Mouse (Mus musculus) E14TG2a.4 (cell line): Measurements from ENCODE around the gene Nsun4.

ENCODE experiments used
- H3K27me3 ChIP-seq: 2 replicates; pipeline ENCODE4 v1.6.1; 2014; ENCODE audit warnings: low read length, control low read depth; ENCODE audit not compliant: insufficient read depth
- H3K36me3 ChIP-seq: 2 replicates; pipeline ENCODE4 v1.6.1; 2014; ENCODE audit warnings: low read length, control low read depth; ENCODE audit not compliant: insufficient read depth
- H3K4me1 ChIP-seq: replicated peaks from 2 replicates; pipeline ENCODE4 v1.6.1; 2014; ENCODE audit warnings: low read depth, low read length, control low read depth
- H3K4me3 ChIP-seq: replicated peaks from 2 replicates; pipeline ENCODE4 v1.5.1; 2014; ENCODE audit warnings: mild to moderate bottlenecking, low read length
- H3K9me3 ChIP-seq: 2 replicates; pipeline ENCODE4 v1.6.1; 2014; ENCODE audit warnings: low read length, control low read depth
- CTCF ChIP-seq: conservative IDR thresholded peaks from 2 replicates; pipeline ENCODE4 v1.5.1; 2014; ENCODE audit warnings: low read length
- NANOG ChIP-seq: IDR thresholded peaks from 2 replicates; pipeline ENCODE4 v1.6.1; 2014; ENCODE audit warnings: borderline replicate concordance, low read length, mixed read lengths
- POU5F1 ChIP-seq: IDR thresholded peaks from 2 replicates; pipeline ENCODE4 v1.6.1; 2014; ENCODE audit warnings: low read length, borderline replicate concordance

Nsun4 gene

DNA sequence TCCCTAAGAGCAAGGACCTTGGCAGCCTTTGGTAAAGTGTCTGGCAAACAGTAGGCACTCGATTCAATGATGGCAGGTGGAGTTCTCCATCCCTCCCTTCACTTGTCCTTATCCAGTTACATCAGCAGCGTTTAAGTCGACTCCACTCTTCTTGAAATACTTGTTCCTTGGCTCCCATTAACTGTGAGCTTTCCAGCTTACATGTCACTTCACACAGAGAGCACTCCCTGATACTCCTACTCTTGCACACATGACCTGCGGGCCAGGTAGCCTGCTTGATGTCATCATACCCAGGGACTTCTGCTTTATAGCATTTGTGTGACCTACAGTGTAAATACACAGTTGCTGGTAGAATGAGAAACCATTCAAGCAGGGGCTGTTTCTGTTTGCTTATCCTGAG, 56.9 kb downstream of the Nsun4 start:
- peaks cover 9% of the 10 kb centered on the region for H3K4me1 ChIP-seq
- no peaks in the 10 kb centered on the region for H3K36me3 ChIP-seq
- TF ChIP-seq CTCF (no peak), POU5F1 (no peak), NANOG (no peak)
- H3K4me3 ChIP-seq = no peak overlapping the region
- peaks cover 20% of the 10 kb centered on the region for H3K9me3 ChIP-seq
- peaks cover 25% of the 10 kb centered on the region; the same call in 1 of the 2 replicates for H3K27me3 ChIP-seq

DNA sequence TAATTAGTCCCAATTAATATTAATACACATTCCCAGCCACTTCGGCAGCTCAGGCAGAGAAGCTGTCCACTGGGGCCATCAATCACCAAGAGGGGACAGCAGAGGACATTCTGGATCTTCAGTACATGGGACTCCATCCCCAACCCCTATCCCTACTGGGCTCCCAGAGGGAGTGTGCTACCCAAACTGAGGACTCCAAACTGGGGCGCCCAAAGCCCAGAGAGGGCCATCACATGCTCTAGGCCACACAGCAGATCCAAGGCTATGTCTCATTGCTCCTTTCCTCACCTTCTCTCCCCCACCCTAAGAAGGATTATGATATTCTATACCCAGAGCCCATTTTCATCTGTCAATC, 58.3 kb downstream of the Nsun4 start:
- Histone ChIP-seq H3K4me1 (peaks cover 9% of the 10 kb centered on the region), H3K9me3 (peaks cover 29% of the 10 kb centered on the region), H3K36me3 (no peaks in the 10 kb centered on the region), H3K4me3 (peak overlapping the region; percentile 32), H3K27me3 (peaks cover 20% of the 10 kb centered on the region; the same call in 1 of the 2 replicates)
- TF ChIP-seq POU5F1 = no peak
- no peak for TF ChIP-seq NANOG
- no peak for TF ChIP-seq CTCF

DNA sequence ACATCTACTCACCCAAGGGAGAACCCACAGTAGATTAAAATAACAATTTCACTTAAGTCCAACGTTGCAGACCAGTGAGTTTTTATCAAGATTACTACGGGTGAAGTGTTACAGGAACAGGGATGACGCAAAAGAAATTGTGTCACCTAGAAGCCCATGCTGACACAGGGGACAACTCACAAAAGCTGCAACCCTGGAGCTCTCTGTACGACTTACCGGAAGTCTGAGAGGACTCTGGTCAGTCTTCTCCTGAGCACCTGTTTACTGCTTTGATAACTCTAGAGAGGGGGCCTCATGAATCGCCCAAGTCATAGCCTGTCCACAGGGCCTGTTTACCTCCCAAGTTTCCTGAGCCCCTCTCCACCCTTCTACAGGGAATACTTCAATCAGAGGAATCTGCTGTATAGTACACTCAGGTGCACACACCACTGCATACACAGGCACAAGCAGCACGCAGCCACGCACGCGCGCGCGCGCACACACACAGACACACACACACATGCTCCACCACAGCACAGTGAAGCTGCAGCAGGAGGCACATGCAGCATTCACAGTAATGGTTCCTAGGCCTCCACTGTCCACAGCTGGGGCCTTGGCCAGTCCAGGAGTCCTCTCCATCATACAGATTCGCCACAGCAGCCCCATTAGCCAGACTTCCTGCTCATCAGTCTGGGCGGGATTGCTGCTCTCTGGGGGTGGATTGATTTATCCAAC, 58.9 kb downstream of the Nsun4 start:
- Histone ChIP-seq H3K27me3 (peaks cover 17% of the 10 kb centered on the region; the same call in 1 of the 2 replicates), H3K4me3 (peak overlapping the region; percentile 32), H3K9me3 (peaks cover 29% of the 10 kb centered on the region), H3K4me1 (peaks cover 9% of the 10 kb centered on the region), H3K36me3 (no peaks in the 10 kb centered on the region)
- TF ChIP-seq POU5F1 (no peak), NANOG (no peak), CTCF (no peak)

DNA sequence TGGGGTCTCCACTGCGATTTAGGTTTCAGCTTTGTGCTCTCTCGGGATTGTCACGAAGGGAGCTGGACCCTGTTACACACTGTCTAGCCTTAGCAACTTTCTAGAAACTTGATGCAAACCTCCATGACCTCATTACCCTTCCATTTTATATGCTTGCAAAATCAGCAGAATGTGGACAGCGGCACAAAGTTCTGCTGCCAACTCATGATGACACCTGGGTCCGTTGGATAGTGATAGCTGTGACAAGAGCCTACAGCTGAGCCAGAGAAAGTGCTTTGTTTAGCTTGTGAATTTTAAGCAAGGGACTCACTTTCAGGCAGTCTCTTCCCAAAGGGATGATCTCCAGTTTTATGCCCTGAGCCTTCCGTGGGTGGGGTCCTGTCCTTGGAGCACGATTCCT, 64.3 kb downstream of the Nsun4 start:
- Histone ChIP-seq H3K9me3 (peaks cover 29% of the 10 kb centered on the region), H3K4me3 (no peak overlapping the region), H3K36me3 (no peaks in the 10 kb centered on the region), H3K27me3 (peaks cover 6% of the 10 kb centered on the region; the same call in 1 of the 2 replicates), H3K4me1 (peaks cover 19% of the 10 kb centered on the region)
- TF ChIP-seq POU5F1 = no peak
- TF ChIP-seq NANOG = no peak
- TF ChIP-seq CTCF = no peak

DNA sequence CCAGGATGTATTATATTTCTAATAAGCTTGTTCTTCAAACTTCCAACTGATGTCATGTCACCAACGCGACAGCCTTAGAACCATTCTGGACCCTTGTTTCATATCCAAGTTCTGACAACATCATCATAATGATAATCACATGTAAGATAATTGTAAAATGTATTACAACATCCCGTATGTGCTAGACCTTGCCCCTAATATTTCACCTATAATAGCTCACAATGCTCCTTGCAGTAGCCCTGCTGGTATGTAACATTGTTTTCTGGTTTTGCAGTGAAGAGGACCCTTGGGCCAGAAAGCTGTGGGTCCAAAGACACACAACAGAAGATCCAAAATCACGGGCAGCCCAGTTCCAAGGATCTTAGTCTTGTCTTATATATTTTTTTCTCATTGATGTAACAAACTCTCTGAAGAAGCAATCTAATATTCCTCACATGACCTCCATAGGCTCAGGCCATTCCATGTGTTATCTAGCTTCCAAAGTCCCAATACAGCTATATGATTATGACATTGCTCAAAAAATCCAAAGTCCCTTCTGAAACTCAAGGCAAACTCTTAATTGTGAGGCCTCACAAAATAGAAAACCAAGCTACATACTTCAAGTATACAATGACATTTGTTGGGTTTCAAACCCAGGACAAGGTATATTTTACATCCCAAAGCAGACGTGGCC, 65.7 kb downstream of the Nsun4 start:
- Histone ChIP-seq H3K4me3 (no peak overlapping the region), H3K36me3 (no peaks in the 10 kb centered on the region), H3K9me3 (peaks cover 22% of the 10 kb centered on the region), H3K27me3 (peaks cover 13% of the 10 kb centered on the region), H3K4me1 (peaks cover 22% of the 10 kb centered on the region)
- TF ChIP-seq NANOG (no peak), CTCF (no peak)

- Histone ChIP-seq H3K9me3 (peaks cover 16% of the 10 kb centered on the region), H3K27me3 (peaks cover 14% of the 10 kb centered on the region), H3K4me3 (no peak overlapping the region), H3K36me3 (no peaks in the 10 kb centered on the region), H3K4me1 (peaks cover 22% of the 10 kb centered on the region)
- no peak for TF ChIP-seq CTCF
- TF ChIP-seq NANOG = no peak
- TF ChIP-seq POU5F1 = no peak
Observed at GRCm38 (mm10) chr4:115987436-115987835, 66.2 kb downstream of the Nsun4 start.

- TF ChIP-seq NANOG (no peak), POU5F1 (no peak), CTCF (peak; percentile 33)
- H3K9me3 ChIP-seq = 0 out of 2 replicates have a peak, but pooled peaks cover 3% of the 10 kb centered on the region
- H3K27me3 ChIP-seq = peaks cover 35% of the 10 kb centered on the region
- H3K4me3 ChIP-seq = peak overlapping the region; percentile 57; the same call in 1 of the 2 replicates
- H3K4me1 ChIP-seq = peaks cover 29% of the 10 kb centered on the region
- no peaks in the 10 kb centered on the region for H3K36me3 ChIP-seq
Observed at GRCm38 (mm10) chr4:115984967-115985366, 68.7 kb downstream of the Nsun4 start.

DNA sequence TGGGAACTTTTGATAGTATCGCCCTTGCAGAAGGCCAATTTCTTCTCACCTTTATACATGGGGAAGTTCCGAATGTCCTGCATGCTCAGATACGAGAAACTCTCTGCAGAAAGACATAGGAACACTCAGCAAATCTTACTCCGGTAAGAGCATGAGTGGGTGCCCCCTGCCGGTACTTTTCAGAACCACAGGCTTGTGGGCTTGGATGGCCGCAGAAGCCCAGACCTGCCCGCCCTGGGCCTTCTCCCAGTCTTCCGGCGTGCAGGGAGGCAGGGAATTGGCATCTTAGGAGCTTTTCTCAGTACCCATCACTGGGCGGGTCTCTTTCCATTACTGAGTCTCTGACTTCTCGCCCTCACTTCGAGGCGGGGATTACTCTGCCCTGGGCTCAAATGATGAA, 69.6 kb downstream of the Nsun4 start:
- peak overlapping the region; percentile 57 for H3K4me3 ChIP-seq
- H3K4me1 ChIP-seq = peaks cover 33% of the 10 kb centered on the region
- peaks cover 43% of the 10 kb centered on the region for H3K27me3 ChIP-seq
- TF ChIP-seq CTCF (peak; percentile 74), POU5F1 (no peak), NANOG (no peak)
- H3K9me3 ChIP-seq = peaks cover 4% of the 10 kb centered on the region
- H3K36me3 ChIP-seq = no peaks in the 10 kb centered on the region
